Mouse (Mus musculus) central nervous system, embryonic 18 days (tissue): ENCODE measurements around the gene Aes. TPM values are rescaled to one million over a fixed set of nuclear protein-coding genes. Genes with fewer than 3 reads are reported as not detected.

Experiments
- polyA plus RNA-seq: library from polyadenylated mRNA; depleted of rRNA; stranded (reverse); fragments of >200 nt; gene quantifications from 2 replicates; pipeline ENCODE4 v1.2.3, GENCODE M21; 2012; rRNA removed

The Aes gene
- polyA plus RNA-seq = 591 and 640 TPM in 2 replicates

GRCm38 (mm10) chr10:81559163-81559626, at the start of gene Aes:
Gene Aes (plus strand): TSS chr10:81559488.

DNA sequence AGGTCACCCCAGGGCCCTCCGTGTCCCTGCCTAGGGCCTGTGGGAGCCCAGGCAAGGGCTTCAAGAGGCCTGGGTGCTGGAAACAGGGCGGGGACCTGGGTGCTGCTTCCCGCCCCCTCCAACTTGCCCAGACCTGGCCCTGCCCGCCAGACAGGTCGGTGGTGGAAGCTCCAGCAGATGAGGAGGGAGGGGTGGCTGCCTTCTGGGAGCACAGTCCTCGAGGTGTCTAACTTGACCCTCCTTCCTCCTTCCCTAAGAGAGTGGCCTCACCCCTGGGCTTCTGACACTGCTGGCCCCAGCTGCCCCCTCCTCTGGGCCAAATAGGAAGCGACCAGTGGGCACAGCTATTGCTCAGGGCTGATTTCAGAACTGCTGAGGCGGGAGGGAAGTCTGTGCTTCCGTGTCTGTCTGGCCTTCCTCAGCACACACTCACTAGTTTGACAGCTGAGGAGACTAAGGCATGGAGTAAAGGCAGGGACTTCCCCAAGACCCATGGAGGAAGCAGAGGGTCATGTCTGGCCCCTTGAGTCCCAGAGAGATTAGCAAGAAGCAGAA, 35.2 kb upstream of the Aes start, which contains the start of gene Gna15:
Gene Gna15, minus strand, starts transcription at position 175 of the 555 bp plus-strand sequence.

DNA sequence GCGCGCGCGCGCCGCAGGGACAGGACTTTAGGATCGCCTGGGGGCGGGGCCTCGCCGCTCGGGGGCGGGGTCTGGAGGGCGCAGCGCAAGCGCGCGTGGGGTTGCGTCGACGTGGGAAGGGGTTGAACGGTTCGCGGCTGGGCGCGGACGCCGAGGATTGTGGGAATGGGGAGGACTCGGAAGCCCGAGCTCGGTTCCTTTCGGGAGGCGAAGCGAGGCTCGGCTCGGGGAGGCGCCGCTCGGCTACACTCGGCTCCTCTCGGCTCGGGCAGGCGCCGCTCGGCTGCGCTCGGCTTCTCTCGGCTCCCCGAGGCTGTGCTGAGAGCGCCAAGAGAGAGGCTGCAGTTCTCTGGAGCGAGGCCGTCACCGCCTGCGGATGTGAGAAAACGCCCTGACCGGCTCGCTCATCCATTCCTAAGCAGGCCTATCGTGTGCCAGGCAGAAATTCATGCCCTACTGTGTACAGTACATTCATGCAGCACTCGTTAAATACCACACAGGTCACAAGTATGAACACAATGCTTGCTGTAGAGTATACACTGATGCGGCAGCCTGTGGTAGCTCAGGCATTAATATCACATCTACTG, 14.0 kb upstream of the Aes start, which contains the start of gene Gna11:
Gene Gna11, minus strand, starts transcription at position 30 of the 587 bp plus-strand sequence.

GRCm38 (mm10) chr10:81574081-81575056, 15.1 kb downstream of the Aes start, which contains the start of gene Tle2:
Gene Tle2 (plus strand): TSS chr10:81574561.

DNA sequence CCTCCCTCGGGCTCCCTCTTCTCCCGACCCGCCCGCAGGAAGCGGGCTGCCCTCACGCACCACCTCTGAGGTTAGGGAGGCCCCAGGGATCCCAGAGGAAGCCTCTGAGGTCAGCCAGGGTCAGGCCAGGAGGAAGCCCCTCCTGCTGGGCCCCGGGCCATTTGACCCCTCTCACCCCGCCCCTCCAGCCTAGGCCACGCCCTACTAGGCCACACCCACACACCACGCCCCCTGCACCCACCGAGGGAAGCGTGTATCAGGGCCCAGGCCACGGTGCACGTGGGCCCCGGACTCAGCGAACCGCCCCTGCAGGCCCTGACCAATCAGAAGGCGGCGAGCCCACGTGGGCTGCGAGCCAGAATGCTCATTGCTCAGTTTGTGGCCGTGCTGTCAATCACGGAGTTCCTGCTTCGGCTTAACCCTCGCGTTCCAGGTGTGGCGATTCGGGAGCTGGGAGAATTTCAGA, 41.5 kb downstream of the Aes start, which contains the start of gene Tle6:
Gene Tle6, minus strand, starts transcription at position 336 of the 466 bp plus-strand sequence.

DNA sequence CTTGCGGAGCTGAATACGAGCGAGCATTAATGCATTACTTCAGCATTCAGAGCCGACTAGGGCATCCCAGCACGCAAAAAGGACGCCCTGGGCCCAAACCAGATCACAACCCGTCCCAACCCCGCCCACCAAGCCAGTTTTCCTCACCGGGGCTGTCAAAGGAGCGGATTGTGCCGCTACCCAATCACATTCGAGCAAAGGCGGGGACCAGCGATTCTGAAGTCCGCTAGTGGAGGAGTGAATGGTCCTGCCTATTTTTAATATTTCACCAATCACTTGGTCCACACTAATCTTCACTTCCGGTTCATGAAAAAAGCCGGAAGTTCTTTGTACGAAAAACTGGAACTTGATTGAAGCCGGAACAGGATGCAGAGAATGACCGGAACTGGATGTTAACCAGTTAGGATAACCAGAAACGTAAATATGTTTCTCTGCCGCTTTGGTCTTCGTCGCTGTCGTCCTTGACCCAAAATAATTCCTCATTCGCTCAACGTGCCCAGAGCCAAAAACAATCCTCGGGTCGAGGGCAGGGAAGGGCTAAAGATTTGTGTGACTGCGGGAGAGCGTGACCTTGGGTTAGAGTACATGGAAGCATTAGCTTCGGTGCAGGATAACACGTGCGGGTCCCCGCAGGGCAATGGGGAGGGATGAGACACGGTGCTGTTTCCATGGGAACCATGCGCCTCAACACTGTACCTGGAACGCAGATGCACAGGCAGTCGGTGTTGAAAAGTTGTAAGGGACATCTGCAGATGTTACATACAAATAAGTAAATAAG, 46.9 kb downstream of the Aes start, which contains the start of gene BC025920:
Gene BC025920, plus strand, starts transcription at position 297 of the 778 bp plus-strand sequence.

Other genes starting within 250 kb of the Aes start
- 31.3 and 32.6 TPM in 2 replicates for gene Cactin, start 238.4 kb upstream of the Aes start, polyA plus RNA-seq
- 2.9 and 3.2 TPM in 2 replicates for gene Tbxa2r, start 230.8 kb upstream of the Aes start, polyA plus RNA-seq
- gene Gipc3, start 216.2 kb upstream of the Aes start, polyA plus RNA-seq = 0.08 and 0.09 TPM in 2 replicates
- gene Hmg20b, start 209.0 kb upstream of the Aes start, polyA plus RNA-seq = 29.3 and 32.0 TPM in 2 replicates
- gene Mfsd12, start 202.0 kb upstream of the Aes start, polyA plus RNA-seq = 17.9 and 18.2 TPM in 2 replicates
- 0.48 TPM in 1 of 2 replicates, not detected in the other for gene 4930404N11Rik, start 193.7 kb upstream of the Aes start, polyA plus RNA-seq
- 138 and 139 TPM in 2 replicates for gene Fzr1, start 181.0 kb upstream of the Aes start, polyA plus RNA-seq
- 66.2 and 66.7 TPM in 2 replicates for gene Dohh, start 175.1 kb upstream of the Aes start, polyA plus RNA-seq
- gene Gm48551, start 175.0 kb upstream of the Aes start, polyA plus RNA-seq = 6.6 and 8.8 TPM in 2 replicates
- gene Gm48552, start 170.5 kb upstream of the Aes start, polyA plus RNA-seq = 7.0 and 10.1 TPM in 2 replicates
- 3.9 and 4.1 TPM in 2 replicates for gene Smim24, start 166.4 kb upstream of the Aes start, polyA plus RNA-seq
- 8.6 and 8.9 TPM in 2 replicates for gene Nfic, start 103.9 kb upstream of the Aes start, polyA plus RNA-seq
- gene Celf5, start 76.8 kb upstream of the Aes start, polyA plus RNA-seq = 300 and 400 TPM in 2 replicates
- 141 and 144 TPM in 2 replicates for gene Ncln, start 63.1 kb upstream of the Aes start, polyA plus RNA-seq
- gene S1pr4, start 59.4 kb upstream of the Aes start, polyA plus RNA-seq = 0.23 and 0.24 TPM in 2 replicates
- 0.74 and 0.98 TPM in 2 replicates for gene Gna15, start 35.3 kb upstream of the Aes start, polyA plus RNA-seq
- 115 and 121 TPM in 2 replicates for gene Gna11, start 14.3 kb upstream of the Aes start, polyA plus RNA-seq
- gene Tle2, start 15.1 kb downstream of the Aes start, polyA plus RNA-seq = 117 and 122 TPM in 2 replicates
- gene Tle6, start 41.6 kb downstream of the Aes start, polyA plus RNA-seq = 9.6 and 12.3 TPM in 2 replicates
- 3.9 and 4.6 TPM in 2 replicates for gene BC025920, start 46.8 kb downstream of the Aes start, polyA plus RNA-seq
- gene Sirt6, start 68.3 kb downstream of the Aes start, polyA plus RNA-seq = 45.2 and 51.5 TPM in 2 replicates
- gene Ankrd24, start 69.1 kb downstream of the Aes start, polyA plus RNA-seq = 121 and 135 TPM in 2 replicates
- 3.8 and 4.0 TPM in 2 replicates for gene Gm10778, start 89.6 kb downstream of the Aes start, polyA plus RNA-seq
- gene Zfp433, start 145.3 kb downstream of the Aes start, polyA plus RNA-seq = 6.7 and 7.2 TPM in 2 replicates
- gene Gm3055, start 211.7 kb downstream of the Aes start, polyA plus RNA-seq = 11.3 and 14.0 TPM in 2 replicates